Mouse (Mus musculus) thymus, postnatal 10 days (tissue): Measurements from ENCODE around the gene E030025P04Rik.

Experiments
- DNase-seq, 2 experiments: peaks; one replicate each; pipeline ENCODE4 v3.0.0; 2021; ENCODE audit warnings: low spot score in 2 of 2

Gene E030025P04Rik

DNA sequence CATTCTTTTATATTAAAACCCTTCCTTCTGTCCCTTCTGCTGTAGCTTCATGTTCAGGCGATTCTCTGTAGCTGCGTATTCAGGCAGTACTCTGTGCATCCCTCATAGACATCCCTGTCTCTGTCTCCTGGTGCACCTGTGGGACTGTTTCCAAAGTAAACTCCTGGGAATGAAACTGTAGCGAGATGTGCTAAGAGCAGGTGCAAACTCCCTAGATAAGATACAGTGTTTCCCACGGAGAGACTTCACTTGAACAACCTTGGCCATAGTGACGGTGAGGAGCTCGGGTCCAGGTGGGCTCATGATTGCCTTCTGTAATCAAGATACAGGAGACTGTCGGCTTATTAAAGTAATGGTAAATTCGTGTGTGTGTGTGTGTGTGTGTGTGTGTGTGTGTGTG, 41.5 kb downstream of the E030025P04Rik start:
- no peak for DNase-seq

DNA sequence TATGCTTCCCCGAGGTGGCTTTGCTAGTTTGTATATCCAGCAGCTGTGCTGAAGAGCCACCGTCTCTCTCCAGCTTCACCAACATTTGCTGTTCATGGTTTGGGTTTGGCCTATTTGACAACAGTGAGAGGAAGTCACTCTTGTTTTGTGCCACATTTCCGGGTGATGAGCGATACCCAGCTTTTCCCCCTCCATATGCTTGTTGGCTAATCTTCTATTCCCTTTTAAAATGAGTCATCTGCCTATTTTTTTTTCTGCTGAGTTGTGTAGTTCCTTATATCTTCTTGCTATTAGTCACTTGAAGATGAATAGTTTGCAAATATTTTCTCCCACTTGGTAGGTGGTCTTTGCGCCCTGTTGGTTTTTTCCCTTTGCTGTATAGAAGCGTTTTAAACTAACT, 43.9 kb downstream of the E030025P04Rik start:
- no peak for DNase-seq

DNA sequence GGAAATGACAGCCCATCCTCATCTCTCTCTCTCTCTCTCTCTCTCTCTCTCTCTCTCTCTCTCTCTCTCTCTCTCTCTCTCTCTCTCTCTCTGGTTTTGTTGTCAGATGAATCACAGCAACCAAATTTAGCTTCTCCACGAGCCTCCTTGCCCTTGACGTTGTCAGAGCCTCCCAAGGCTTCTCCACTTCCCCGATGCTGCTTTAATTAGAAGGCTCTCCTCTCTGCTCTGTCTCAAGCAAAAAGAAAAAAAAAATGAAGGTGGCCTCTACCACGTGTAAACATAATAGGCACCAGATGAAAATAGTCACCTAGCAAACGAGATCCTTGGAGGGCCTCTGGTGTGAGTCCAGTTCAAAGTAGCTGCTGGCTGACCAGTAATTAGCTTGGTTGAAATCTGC, 52.3 kb downstream of the E030025P04Rik start:
- DNase-seq = no peak
